Mouse (Mus musculus) spleen, adult 2 months (tissue): ENCODE data around the gene Zfp786.

ENCODE experiments used
- CTCF ChIP-seq: fragments of 200-500 bp; IDR thresholded peaks from 2 replicates; pipeline ENCODE4 v1.5.1; 2011; ENCODE audit warnings: mild to moderate bottlenecking, inconsistent platforms; ENCODE audit not compliant: insufficient read depth, insufficient read length, insufficient replicate concordance; ENCODE audit errors: extremely low read depth
- POLR2A ChIP-seq: fragments of 200-500 bp; IDR thresholded peaks from 2 replicates; pipeline ENCODE4 v1.6.1; 2011; ENCODE audit warnings: low read depth, low read length, inconsistent platforms

GRCm38 (mm10) chr6:47809053-47809452 lies 21.6 kb downstream of the Zfp786 start:
- TF ChIP-seq POLR2A (no peak), CTCF (no peak)
